Mouse (Mus musculus): ENCODE results near the gene Elac2. TPM values are rescaled to one million over a fixed set of nuclear protein-coding genes. Genes with fewer than 3 reads are reported as not detected.

The Elac2 gene
- polyA plus RNA-seq, 1 experiment from 2014 or later: 38.8 TPM

- Histone ChIP-seq H3K27me3 (ENCODE audit: insufficient read depth, poor library complexity, severe bottlenecking) (no peaks in the 10 kb centered on the region), H3K4me1 (replicated peaks) (no peaks in the 10 kb centered on the region), H3K27ac (no peak overlapping the region), H3K4me3 (no peak overlapping the region), H3K9me3 (no peaks in the 10 kb centered on the region), H3K36me3 (no peaks in the 10 kb centered on the region)
- no peak for DNase-seq (ENCODE audit: low spot score)
- WGBS: 89% methylated on average over 7 of the region's 7 CpGs
These were observed 53.4 kb downstream of the Elac2 start for GRCm38 (mm10) chr11:65032221-65032620.

GRCm38 (mm10) chr11:65038996-65039395, 60.2 kb downstream of the Elac2 start:
- 47% methylated on average over 2 of the region's 2 CpGs for WGBS
- no peak for DNase-seq (ENCODE audit: low spot score)
- Histone ChIP-seq H3K27me3 (ENCODE audit: insufficient read depth, poor library complexity, severe bottlenecking) (no peaks in the 10 kb centered on the region), H3K4me1 (replicated peaks) (peaks cover 20% of the 10 kb centered on the region; the same call in 1 of the 2 replicates), H3K9me3 (no peaks in the 10 kb centered on the region), H3K36me3 (no peaks in the 10 kb centered on the region), H3K4me3 (no peak overlapping the region), H3K27ac (0 out of 2 replicates have a peak overlapping the region, but pooled peaks have one; percentile 23)

GRCm38 (mm10) chr11:65039517-65040095, 60.8 kb downstream of the Elac2 start:
- peaks cover 20% of the 10 kb centered on the region; the same call in 1 of the 2 replicates for H3K4me1 ChIP-seq (replicated peaks)
- H3K27ac ChIP-seq: no peak overlapping the region
- no peak overlapping the region for H3K4me3 ChIP-seq
- H3K27me3 ChIP-seq (ENCODE audit: insufficient read depth, poor library complexity, severe bottlenecking): no peaks in the 10 kb centered on the region
- H3K36me3 ChIP-seq: no peaks in the 10 kb centered on the region
- no peaks in the 10 kb centered on the region for H3K9me3 ChIP-seq
- 62% methylated on average over 12 of the region's 12 CpGs for WGBS
- DNase-seq (ENCODE audit: low spot score): no peak

GRCm38 (mm10) chr11:65040556-65040955, 61.7 kb downstream of the Elac2 start:
- no peaks in the 10 kb centered on the region for H3K9me3 ChIP-seq
- WGBS: 91% methylated on average over 6 of the region's 6 CpGs
- H3K36me3 ChIP-seq: no peaks in the 10 kb centered on the region
- H3K4me1 ChIP-seq (replicated peaks): peaks cover 20% of the 10 kb centered on the region; the same call in 1 of the 2 replicates
- no peaks in the 10 kb centered on the region for H3K27me3 ChIP-seq (ENCODE audit: insufficient read depth, poor library complexity, severe bottlenecking)
- DNase-seq (ENCODE audit: low spot score): no peak
- no peak overlapping the region for H3K27ac ChIP-seq
- H3K4me3 ChIP-seq: no peak overlapping the region

- H3K36me3 ChIP-seq: no peaks in the 10 kb centered on the region
- DNase-seq (ENCODE audit: low spot score): no peak
- no peaks in the 10 kb centered on the region for H3K27me3 ChIP-seq (ENCODE audit: insufficient read depth, poor library complexity, severe bottlenecking)
- H3K4me3 ChIP-seq: no peak overlapping the region
- 75% methylated on average over 7 of the region's 7 CpGs for WGBS
- no peak overlapping the region for H3K27ac ChIP-seq
- H3K9me3 ChIP-seq: no peaks in the 10 kb centered on the region
- no peaks in the 10 kb centered on the region for H3K4me1 ChIP-seq (replicated peaks)
These were observed 70.3 kb downstream of the Elac2 start for GRCm38 (mm10) chr11:65049090-65049489.

GRCm38 (mm10) chr11:65050819-65051218, 72.0 kb downstream of the Elac2 start:
- Histone ChIP-seq H3K27ac (no peak overlapping the region), H3K27me3 (ENCODE audit: insufficient read depth, poor library complexity, severe bottlenecking) (no peaks in the 10 kb centered on the region), H3K36me3 (no peaks in the 10 kb centered on the region), H3K4me3 (no peak overlapping the region), H3K4me1 (replicated peaks) (no peaks in the 10 kb centered on the region; the same call in 1 of the 2 replicates), H3K9me3 (no peaks in the 10 kb centered on the region)
- DNase-seq (ENCODE audit: low spot score): no peak
- 90% methylated on average over 5 of the region's 5 CpGs for WGBS

Other genes with a start within 250 kb of the Elac2 start
- gene 1700086D15Rik, start 180.9 kb downstream of the Elac2 start, polyA plus RNA-seq (2016; fragmentation: Nextera tagmentation; extraction: Ambion mirVana): not detected in 2 replicates
- gene Arhgap44, start 183.9 kb downstream of the Elac2 start, polyA plus RNA-seq (2016; fragmentation: Nextera tagmentation; extraction: Ambion mirVana): 4.5 and 4.8 TPM in 2 replicates

Measured in hindbrain, embryonic 10.5 days (tissue).